Mouse (Mus musculus): ENCODE measurements around the gene Npepl1. TPM values are rescaled to one million over a fixed set of nuclear protein-coding genes. Genes with fewer than 3 reads are reported as not detected.
A peak's percentile ranks its signal among the peaks of the same experiment; 100 is the strongest.

Npepl1 gene
- polyA plus RNA-seq (2017; shearing (Covaris generic)), result 10 to 100 TPM; 21.9 to 24.5 TPM

DNA sequence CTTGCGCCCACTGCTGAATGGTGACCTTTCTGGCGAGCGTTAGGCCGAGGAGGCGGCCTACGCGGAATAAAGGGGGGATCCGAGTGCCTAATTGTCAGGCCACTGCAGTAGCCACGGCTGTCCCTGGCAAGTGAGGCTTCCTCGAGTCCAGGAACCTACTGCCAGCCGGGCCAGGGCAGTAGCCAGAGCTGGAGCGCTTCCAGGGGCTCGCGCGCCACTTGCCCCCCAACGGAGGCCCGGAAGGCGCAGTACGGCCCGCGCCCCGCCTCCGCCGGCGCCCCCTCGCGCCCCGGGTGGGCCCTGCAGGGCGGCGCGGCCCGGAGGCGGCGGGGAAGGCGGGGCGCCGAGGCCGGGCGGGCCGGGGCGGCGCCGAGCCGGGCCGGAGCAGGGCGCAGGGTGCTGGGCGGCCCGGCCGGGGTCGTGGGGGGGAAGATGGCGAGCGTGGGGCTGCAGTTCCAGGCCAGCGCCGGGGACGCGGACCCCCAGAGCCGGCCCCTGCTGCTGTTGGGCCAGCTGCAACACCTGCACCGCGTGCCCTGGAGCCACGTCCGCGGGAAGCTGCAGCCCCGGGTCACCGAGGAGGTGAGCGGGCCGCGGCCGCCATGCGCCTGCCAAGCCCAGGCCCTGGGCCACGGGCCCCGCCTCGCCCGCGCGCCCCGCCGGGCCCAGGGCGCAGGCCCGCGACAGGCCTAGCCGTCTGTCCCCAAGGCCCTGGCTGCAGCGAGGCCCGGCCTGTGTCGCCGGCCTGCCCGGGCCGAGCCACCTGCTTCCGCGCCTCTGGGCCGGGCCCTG is at the start of gene Npepl1:
Npepl1 (plus strand) TSS at position 359 of the 792 bp plus-strand sequence.
- peak; percentile 89 for ATAC-seq

DNA sequence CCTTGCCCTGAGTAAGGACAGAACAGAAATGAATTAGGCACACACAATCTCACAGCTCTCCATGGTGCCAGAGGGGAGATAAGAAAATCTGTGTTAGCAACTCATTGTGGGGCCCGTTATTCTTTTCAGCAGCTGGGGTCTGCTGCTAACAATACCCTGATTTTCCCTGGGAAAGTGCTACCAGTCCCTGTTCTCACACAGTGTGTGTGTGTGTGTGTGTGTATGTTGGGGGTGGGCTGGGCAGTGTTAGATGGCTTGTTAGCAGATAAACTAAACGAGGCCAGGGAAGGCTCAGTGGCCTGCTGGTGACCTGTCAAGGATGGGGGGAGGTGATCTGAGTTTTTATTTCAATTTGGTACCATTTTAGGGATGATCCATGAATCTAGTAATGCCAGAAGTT is 48.9 kb upstream of the Npepl1 start:
- no peak for ATAC-seq

DNA sequence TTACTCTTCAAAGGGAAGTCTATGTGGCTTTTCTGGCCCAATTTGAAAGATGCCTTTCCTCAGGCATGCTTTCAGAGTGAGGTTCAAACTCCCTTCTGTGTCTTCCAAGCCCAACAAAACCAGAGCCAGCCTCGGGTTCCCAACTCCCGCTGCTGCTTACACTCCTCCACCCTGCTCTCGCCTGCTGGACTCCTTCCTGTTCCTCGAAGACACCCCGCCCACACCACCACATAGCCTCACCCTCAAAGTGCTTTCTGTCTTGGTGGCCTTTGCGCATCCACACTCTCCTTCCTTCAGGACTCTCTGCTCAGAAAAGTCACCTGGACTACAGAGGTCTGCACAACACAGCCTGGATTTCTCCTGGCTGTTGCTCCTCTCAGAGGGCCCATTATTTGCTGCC is 47.1 kb upstream of the Npepl1 start:
- no peak for ATAC-seq

DNA sequence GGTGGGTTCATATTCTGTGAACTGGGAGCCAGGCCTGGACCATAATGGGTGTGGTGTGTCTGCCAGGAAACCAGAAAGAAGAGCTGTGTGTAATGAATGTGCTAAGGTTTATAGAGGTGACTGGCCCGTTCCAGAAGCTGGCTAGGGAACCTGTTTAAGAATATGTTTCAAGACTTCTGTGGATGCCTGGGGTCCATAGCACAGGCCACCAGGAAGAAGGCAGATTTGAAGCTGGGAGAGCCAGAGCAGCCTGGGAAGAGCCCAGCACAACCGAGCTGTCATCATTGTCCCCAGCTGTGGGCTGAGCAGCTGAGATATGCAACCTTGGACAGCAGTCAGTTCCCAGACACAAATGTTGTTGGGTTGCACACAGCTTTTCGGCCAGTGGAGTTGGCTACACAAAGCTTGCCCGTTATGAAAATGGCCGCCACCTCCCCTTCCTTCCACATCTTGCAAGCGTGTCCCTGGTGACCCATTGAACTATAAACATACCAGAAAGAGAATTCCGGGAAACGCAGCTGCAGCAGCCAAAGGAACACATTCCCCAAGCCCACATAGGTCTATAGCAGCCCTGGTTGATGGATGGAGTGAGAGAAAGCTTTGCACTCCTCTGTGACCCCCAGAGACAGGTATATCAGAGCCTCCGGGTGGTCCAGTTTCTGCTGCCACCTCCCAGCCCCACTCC is 46.5 kb upstream of the Npepl1 start:
- no peak for ATAC-seq

DNA sequence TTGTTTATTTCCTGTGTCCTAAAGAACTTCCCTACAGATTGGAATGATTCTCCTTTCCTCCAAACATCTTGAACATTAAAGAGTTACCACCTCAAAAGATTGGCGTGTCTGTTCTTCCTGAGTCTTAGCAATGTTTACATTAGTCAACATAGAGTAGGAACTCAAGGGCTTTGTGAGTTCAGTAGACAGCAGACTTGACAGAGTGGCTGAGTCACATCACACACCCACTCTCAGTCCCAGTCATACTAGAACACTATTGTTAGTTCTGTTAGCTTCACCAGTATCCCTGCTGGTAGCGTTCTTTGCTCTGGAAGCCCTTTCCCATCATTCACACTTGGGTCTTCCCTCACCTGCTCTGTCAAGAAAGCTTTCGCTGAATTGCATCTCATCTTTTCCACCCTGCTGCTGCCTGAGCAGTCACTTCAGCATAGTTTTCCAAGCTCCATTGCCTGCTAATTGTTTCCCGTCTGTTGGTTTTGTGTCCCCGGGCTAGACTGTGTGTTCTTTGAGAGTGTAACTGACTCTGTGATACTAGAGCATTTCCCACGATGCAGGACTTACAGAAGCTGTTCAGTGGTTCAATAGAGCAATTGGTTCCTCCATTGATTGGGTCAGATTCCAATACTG is 42.2 kb upstream of the Npepl1 start:
- no peak for ATAC-seq

DNA sequence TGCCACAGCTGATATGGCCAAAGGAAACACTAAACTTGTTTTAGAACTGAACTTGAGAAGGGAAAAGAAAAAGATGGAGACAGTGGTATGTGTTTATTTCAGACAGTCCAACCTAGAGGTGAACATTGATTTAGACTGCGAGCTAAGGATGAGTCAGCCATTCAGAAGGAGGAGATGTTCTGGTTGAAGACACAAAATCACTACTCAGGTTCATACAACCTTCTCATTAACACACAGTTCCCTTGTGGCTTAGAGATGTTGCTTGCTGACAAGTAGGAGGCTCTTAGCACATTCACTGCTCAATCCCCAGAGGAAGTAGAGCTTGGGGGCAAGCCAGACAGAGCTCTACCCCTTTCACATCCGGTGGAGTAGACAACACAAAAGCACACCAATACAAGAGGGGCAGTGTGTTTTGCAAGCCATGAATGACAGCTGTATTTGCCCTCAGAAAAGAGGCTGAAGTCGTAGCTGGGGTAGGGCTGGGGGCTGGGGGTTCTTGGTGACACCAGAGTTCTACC is 40.6 kb upstream of the Npepl1 start:
- ATAC-seq, result peak; percentile 84

DNA sequence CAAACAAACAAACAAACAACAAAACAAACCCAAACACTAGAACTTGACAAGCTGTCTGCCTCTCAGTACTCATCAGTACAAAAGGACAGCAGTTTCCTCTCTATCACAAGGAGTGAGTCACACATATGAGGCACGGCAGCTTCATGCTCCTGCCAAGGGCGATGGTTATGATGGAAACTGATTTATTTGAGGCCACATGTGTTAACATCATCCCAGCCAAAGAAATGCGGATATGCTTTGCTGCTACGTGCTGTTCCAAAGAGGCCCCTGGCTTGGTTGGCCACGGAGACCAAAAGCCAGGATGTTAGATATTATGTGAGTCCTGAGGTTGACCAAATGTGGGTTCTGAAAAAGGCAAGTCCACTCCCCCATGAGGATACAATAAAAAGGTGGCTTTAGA is 38.7 kb upstream of the Npepl1 start:
- ATAC-seq, result no peak

DNA sequence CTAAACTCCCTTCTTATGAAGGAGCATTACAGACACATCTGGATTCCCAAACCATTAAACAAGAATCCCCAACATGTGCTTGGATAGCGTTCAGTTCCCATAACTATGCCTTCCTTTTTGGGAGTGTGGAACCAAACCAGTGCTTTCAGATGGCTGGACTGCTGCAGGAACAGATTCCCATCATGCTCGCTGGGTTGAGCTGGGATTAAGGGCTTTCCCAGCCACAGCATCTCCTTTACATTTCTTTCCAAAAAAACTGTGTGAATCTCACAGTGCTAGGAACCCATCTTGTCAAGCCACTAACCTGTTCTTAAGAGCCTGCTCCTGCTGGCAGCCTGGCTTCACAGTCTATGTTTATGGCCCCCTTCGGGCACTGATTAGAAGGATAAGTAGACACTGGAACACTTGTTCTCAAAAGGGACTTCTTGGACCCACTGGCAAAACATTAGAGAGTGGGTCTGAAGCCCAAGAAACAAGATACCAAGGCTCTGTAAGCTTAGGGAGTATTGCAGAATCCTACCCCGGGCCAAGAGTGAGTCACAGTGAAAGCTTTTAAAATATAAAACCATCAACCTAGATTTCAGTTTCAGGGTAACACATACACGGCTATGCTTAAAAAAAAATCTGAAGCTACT is 36.9 kb upstream of the Npepl1 start:
- ATAC-seq, result no peak

DNA sequence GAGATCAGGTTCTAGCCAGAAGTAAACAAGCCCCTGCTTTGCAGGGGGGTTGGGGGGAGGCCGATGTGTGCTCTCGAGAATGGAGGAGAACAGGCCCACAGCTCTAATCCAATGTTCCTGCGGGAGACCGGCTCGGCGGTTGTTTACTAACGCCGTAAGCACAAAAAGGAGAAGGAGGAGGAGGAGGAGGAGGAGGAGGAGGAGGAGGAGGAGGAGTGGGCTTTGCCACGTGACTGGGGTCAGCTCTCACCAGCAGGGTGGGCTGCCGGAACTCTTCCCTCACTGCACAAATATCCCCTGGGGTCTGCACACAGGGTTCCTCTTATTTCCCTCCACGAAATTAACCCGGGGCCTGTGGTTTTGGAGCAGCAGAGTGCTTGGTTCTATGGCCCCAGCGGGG is 35.5 kb upstream of the Npepl1 start:
- ATAC-seq, result no peak

DNA sequence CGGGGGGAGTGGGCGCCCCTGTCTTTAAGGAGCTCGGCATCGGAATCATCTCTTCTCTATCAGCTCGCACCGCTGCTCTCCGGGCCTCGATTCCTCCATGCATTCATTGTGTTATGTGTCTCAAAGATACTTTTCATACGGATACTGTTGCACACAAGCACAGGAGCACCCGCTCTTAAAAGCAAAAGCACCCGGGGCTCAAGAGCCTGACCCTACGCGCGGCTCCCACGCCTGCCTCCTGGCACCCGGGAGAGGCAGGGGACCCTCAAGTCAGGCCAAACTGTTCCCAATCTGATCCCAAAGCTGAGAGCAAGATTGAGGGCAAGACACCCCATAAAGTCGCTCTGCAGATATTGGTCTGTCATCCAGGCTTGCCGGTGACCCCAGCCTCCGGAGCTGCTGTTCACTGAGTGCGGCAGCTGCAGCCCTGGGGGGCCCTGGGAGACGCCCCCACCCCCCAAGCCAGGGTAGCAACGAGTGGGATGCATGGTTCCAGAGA is 35.0 kb upstream of the Npepl1 start:
- no peak for ATAC-seq

DNA sequence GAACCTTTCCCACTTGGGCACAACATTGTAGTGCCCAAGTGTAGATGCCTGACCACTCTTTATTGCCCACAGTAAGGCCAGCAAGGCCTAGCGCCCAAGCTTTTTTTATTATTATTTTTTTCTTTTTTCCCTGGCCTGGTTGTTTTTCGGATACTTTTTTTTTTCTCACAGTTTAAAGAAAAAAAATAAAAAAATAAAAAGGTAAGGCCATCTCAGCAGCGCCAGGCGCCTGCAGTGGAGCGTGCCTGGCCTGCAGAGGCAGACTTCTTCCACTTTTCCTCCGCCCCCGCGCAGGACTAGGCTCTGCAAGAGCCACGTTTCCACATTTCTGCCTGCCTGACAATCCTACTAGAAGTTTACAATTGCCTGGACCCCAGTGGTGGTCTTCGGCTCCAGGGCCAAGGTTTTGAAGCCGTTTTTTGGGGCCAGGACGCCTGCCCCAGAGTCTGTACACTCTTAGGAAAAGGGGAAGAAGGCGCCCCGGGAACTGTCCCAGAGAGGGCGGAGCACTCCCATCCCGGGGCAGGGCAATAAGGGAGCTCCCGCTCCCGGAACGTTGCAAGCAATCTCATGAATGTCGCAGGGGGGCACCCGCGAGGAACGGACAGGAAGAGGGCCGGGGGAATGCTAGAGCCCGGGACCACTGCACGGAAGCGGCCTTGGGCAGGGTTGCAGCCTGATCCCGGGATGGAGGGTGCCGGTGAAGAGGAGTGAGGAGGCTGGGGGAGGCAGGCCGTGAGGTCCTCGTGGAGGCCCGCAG is 34.3 kb upstream of the Npepl1 start, which contains the start of gene Stx16:
Stx16 (plus strand) TSS at position 636 of the 760 bp plus-strand sequence.
- ATAC-seq, result peak; percentile 68

DNA sequence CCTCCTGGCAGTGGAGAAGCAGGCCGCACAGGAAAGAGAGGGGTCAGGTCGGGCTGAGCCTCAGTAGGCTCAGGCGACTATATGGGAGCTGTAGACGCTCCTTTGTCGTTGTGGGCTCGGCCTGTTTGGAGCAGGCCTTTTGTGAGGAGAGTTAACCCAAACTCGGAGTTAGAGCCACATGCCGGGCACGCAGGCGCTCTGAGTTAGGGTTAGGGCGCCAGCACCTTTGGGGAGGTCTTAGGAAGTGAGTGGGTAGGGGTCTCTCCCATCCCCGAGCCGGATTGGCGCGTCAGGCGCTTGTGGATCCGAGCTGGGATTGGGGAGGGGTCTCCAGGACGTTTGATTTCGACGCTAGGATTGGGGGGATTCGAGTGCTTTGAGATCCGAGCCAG is 33.7 kb upstream of the Npepl1 start:
- ATAC-seq, result peak; percentile 19

DNA sequence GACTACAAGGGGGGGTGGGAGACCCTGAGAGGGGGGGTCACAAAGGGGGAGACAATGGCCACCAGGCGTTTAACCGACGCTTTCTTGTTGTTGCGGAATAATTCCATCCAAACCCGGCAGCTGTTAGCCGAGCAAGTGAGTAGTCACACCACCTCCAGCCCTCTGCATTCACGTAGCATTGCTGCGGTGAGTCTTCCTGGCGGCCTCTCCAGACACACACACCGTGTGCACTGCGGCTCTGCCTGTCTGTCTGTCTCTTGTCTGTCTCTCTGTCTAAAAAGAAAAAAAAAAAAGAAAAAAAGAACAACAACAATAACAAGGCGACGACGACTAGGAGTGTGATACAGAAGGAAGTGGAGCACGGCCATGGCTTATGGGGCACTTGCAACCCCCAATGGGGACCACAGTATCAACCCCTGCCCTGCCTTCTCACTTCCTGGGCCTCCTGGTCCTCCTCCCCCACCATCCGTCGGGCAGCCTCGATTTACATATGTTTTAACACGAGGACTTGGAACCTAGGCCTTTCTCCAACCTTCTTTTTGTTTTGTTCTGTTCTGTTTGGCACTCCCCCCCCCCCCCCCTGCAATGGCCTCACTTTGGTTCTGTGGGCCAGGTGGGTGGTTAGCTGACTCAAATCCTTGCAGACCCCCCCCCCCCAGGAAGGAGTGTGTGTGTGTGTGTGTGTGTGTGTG is 33.0 kb upstream of the Npepl1 start:
- peak; percentile 75 for ATAC-seq

DNA sequence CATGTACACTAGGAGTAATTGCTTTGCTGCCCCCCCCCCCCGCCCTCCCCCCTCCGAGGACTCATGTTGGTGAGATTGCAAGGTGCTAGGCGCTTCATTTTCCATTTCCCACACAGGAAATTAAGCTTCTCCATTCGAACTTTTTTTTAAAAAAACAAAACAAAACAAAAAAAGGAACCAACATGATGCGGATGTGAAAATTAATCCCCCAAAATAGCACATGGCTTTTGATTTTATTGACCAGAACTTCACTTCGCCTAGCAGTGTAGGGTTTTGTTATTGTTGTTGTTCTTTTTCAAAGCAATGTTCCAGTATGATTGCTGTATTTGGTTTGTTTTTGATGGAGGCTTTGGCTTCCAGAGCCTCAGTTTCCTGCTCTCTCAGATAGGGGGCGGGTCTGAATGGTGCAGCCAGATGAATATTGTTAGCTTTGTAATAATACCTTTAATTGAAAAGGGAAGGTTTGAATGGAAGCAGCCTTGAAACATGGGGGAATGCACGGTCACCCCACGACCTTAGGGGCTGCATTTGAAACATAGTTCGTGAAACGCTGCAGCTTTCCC is 32.3 kb upstream of the Npepl1 start:
- no peak for ATAC-seq

DNA sequence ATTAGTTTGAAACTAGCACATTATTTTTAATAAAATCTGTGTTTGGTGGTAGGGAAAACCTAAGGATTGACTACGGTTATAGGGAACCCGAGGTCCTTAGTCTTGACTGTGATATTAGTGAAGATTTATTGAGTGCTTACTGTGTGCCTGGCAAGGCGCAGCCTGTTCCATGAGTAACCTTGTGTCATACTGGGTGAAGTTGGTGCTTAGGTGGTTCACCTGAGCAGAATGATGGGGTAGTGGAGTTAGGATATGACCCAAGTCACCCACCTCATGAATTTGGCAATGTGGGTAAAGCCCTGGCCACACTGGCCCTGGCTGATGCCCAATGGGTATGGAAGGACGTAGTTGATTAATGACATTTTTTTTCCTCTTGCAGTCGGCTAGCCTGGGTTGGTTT is 28.3 kb upstream of the Npepl1 start:
- ATAC-seq, result no peak

DNA sequence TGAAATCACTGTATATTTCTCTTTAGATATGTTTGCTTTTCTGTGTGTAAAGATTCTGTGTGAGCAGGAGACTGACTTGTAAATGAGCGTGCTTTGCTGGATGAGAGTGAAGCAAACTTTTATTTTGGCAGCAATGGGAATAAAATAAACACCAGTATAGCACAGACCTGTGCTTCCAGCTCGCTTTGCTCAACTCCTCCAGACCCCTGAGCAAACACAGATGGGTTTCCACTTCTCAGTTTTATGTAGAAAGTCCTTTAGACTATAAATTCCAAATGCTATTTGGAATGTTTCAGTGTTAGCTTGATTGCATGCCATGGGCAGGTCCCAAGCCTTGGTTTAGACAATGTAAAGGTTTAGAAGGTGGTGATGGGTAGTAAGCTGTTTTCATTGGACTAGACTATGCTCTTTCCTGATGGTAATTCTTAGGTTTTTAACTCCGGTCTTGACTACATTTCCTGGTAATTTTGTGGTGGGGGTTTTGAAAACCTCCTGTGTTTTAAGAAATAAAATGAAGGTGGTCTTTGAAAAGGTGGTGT is 27.7 kb upstream of the Npepl1 start:
- no peak for ATAC-seq

DNA sequence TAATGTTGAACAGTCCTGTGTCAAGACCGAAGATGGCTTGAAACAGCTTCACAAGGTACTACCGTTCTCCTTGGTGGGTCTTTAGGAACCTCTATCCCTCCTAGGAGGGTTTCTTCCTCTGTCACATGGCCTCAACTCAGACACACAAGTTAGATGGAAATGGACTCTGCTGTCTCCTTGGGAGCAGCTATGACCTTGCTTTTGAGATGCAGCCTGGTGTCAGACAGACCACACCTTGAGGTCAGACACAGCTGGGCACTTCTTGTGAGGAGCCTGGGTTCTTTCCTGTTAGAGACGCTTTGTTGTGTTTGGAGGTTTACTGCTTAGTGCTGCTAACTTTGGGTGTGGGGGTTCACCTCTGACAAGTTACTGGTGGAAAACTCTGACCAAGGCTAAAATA is 15.1 kb upstream of the Npepl1 start:
- ATAC-seq, result no peak

DNA sequence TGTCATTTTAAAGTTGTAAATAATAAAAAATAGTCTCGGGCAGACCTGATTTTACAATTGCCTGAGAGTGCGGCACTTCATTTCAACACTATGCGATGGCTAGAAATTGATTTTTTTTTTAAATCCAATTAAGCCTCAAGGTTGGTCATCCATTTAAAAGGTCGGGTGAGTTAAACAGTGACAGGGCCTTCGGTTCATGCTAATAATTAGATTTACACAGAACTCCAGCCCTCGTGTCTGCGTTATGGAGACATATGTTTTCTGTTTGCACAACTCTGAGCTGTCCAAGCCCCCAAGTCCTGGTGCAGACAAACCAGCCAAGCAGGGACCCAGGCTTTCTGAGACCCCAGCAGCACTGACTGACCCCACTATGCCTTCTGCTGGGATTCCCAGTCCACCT is 7.8 kb upstream of the Npepl1 start:
- ATAC-seq, result no peak

DNA sequence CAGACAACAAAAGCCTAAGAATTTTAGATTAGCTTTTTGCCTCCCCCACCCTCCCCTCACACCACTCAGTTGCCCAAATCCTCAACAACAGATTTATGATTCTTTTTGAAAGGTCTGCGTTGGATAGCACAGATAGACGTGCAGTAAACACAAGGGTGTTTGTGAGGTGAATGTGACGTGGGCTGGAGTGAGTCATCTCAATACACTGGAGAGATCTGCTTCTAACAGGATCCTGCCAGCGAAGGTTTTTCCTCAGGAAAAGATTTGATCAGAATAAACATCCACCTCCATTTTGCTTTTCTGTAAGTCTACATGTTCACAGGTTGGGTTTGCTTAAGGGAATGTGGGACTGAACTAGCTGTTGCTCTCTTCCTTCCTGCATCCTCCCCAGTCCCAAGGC is 6.6 kb upstream of the Npepl1 start:
- ATAC-seq, result no peak

DNA sequence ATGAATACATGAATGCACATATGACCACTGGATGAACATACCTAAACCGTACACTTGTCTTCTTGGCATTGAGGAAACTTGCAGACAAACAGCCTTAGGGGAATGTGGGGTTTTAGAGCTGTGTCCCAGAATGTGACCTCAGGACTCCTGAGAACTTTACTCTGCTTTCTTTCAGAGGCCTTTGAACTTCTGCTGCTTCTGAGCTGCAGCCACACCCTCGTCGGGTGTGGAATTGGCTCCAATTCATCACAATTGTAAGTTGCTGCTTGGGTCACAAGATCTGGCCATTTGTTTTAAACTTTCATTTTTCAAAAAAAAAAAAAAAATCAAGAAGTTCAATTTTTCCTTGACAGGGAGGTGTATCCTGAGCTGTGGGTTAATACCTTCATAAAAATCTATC is 2.8 kb upstream of the Npepl1 start:
- no peak for ATAC-seq
